Mouse (Mus musculus): ENCODE data around the gene Naa35.
A peak's percentile ranks its signal among the peaks of the same experiment; 100 is the strongest.

Gene Naa35

GRCm38 (mm10) chr13:59639368-59640177 is 54.5 kb downstream of the Naa35 start:
- peak; percentile 17 for DNase-seq (ENCODE audit: low read depth, low spot score)

- DNase-seq (ENCODE audit: low read depth, low spot score) = no peak
These were observed 55.0 kb downstream of the Naa35 start for GRCm38 (mm10) chr13:59640178-59640440.

- peak; percentile 8 for DNase-seq (ENCODE audit: low read depth, low spot score)
These were observed 57.8 kb downstream of the Naa35 start for GRCm38 (mm10) chr13:59642818-59643217.

GRCm38 (mm10) chr13:59645491-59645890 is 60.4 kb downstream of the Naa35 start:
- DNase-seq (ENCODE audit: low read depth, low spot score) = no peak

- no peak for DNase-seq (ENCODE audit: low read depth, low spot score)
These were observed 61.7 kb downstream of the Naa35 start for GRCm38 (mm10) chr13:59646674-59647244.

- DNase-seq (ENCODE audit: low read depth, low spot score) = no peak
These were observed 62.4 kb downstream of the Naa35 start for GRCm38 (mm10) chr13:59647484-59647883.

- no peak for DNase-seq (ENCODE audit: low read depth, low spot score)
These were observed 63.5 kb downstream of the Naa35 start for GRCm38 (mm10) chr13:59648598-59648997.

GRCm38 (mm10) chr13:59649781-59650180 is 64.7 kb downstream of the Naa35 start:
- no peak for DNase-seq (ENCODE audit: low read depth, low spot score)

GRCm38 (mm10) chr13:59652651-59653050 is 67.6 kb downstream of the Naa35 start:
- DNase-seq (ENCODE audit: low read depth, low spot score) = no peak

GRCm38 (mm10) chr13:59653136-59653535 is 68.1 kb downstream of the Naa35 start:
- no peak for DNase-seq (ENCODE audit: low read depth, low spot score)

- no peak for DNase-seq (ENCODE audit: low read depth, low spot score)
These were observed 69.4 kb downstream of the Naa35 start for GRCm38 (mm10) chr13:59654465-59654864.

- DNase-seq (ENCODE audit: low read depth, low spot score) = no peak
These were observed 70.8 kb downstream of the Naa35 start for GRCm38 (mm10) chr13:59655718-59656315.

GRCm38 (mm10) chr13:59656316-59656832 is 71.3 kb downstream of the Naa35 start:
- no peak for DNase-seq (ENCODE audit: low read depth, low spot score)

- no peak for DNase-seq (ENCODE audit: low read depth, low spot score)
These were observed 71.9 kb downstream of the Naa35 start for GRCm38 (mm10) chr13:59656975-59657388.

GRCm38 (mm10) chr13:59657781-59658180 is 72.7 kb downstream of the Naa35 start:
- DNase-seq (ENCODE audit: low read depth, low spot score) = no peak

GRCm38 (mm10) chr13:59660371-59660770 is 75.3 kb downstream of the Naa35 start:
- DNase-seq (ENCODE audit: low read depth, low spot score) = no peak

GRCm38 (mm10) chr13:59661387-59661786 is 76.3 kb downstream of the Naa35 start:
- no peak for DNase-seq (ENCODE audit: low read depth, low spot score)

GRCm38 (mm10) chr13:59661966-59662365 is 76.9 kb downstream of the Naa35 start:
- DNase-seq (ENCODE audit: low read depth, low spot score) = no peak

- no peak for DNase-seq (ENCODE audit: low read depth, low spot score)
These were observed 79.1 kb downstream of the Naa35 start for GRCm38 (mm10) chr13:59663939-59664712.

- no peak for DNase-seq (ENCODE audit: low read depth, low spot score)
These were observed 82.7 kb downstream of the Naa35 start for GRCm38 (mm10) chr13:59667763-59668162.

- DNase-seq (ENCODE audit: low read depth, low spot score) = peak; percentile 64
These were observed 83.5 kb downstream of the Naa35 start for GRCm38 (mm10) chr13:59668501-59669093.

- no peak for DNase-seq (ENCODE audit: low read depth, low spot score)
These were observed 84.9 kb downstream of the Naa35 start for GRCm38 (mm10) chr13:59669946-59670345.

All from c-Kit-negative CD71-positive TER-119-positive erythroid progenitor cells, embryonic 14.5 days (primary cell).